Mouse (Mus musculus) lung, adult 2 months (tissue): Measurements from ENCODE around the gene Deup1.

ENCODE experiments used
- CTCF ChIP-seq: fragments of 200-500 bp; IDR thresholded peaks from 2 replicates; pipeline ENCODE4 v1.5.1; 2011; ENCODE audit warnings: mild to moderate bottlenecking, low read length, control low read depth; ENCODE audit not compliant: insufficient read depth
- POLR2A ChIP-seq: fragments of 200-500 bp; IDR thresholded peaks from 2 replicates; pipeline ENCODE4 v1.6.1; 2011; ENCODE audit warnings: low read depth, mild to moderate bottlenecking, control low read depth, low read length, borderline replicate concordance; ENCODE audit errors: extremely low read depth

DNA sequence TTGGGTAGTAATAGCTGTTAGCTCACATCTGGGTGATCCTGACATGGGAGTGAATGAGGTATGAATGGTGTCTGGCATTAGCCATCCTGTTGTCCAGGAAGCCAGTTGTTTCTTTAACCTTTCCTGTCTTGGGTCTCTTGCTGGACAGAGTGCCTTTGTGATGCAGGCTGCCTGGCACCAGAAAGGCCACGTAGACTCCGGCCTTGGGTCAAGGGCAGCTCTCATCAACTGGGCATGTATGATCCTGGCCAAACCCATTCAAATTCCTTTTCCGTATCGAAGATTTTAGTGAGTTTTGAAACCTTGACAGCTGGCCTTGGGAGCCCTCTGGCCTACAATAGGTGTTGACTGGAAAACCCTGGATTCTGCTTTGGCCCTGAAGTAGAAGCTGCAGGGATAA, 109.8 kb downstream of the Deup1 start:
- no peak for TF ChIP-seq CTCF
- TF ChIP-seq POLR2A: no peak
